Mouse (Mus musculus): ENCODE results near the gene Wwox.

DNA sequence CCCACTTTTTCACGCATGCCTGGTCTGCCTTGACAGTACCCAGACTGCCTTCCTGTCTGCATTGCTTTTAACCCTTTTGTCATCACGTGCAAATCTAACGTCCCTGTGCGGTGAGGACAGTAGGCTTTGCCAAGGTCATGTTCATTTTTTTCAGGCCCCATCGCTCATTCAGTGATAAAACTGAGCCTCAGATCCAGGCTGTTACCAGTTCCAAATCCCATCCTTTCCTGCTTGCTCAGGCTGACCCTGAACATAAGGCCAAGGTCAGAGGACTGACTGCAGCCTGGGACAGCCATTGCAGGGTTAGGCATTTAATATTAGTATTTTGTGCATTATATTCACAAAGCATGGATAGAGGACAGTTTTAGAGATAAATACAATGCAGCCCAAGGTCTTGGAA is 41.1 kb upstream of the Wwox start:
- TF ChIP-seq POLR2A (IDR thresholded peaks at IDR 0.05; ENCODE audit: control insufficient read depth, low read depth, low read length) (no peak), CTCF (IDR thresholded peaks at IDR 0.05; ENCODE audit: control insufficient read depth, insufficient read depth, insufficient replicate concordance, low read depth, low read length) (no peak)
